ENCODE assay signal across 10 mouse cellular contexts in genomic region chr12:119169828-119170539, GRCm38 (mm10).
DNase-seq lines count a peak whose midpoint lies in the region; ATAC-seq and TF ChIP-seq lines count a peak whose summit lies in the region.
"Had no signal": no experiment of that assay in that cellular context is flagged by ENCODE, and none has a peak within 500 bp of the region (broad histone marks: within the 10 kb centered on the region; RNA-seq: fewer than 3 reads in every experiment).

No protein-coding gene starts in this region.

- no peak for TF ChIP-seq EP300 in heart, adult 2 months (IDR thresholded peaks at IDR 0.05; ENCODE audit: insufficient read depth, low read depth, low read length)

- no peak for TF ChIP-seq POLR2A in heart, adult 2 months (IDR thresholded peaks at IDR 0.05; ENCODE audit: insufficient read depth, low read depth, low read length)
- no peak for TF ChIP-seq POLR2A in brain, embryonic 14.5 days (IDR thresholded peaks at IDR 0.05; ENCODE audit: borderline replicate concordance, extremely low read depth, insufficient read depth, insufficient read length, poor library complexity, severe bottlenecking)

- 68% methylated on average over 4 of the region's 4 CpGs for WGBS in heart, adult 2 months
- 84% methylated on average over 4 of the region's 4 CpGs for WGBS in midbrain, postnatal 0 days
- WGBS in midbrain, embryonic 15.5 days: 83% methylated on average over 4 of the region's 4 CpGs
- WGBS in hindbrain, embryonic 12.5 days: 85% methylated on average over 4 of the region's 4 CpGs

- H3K27me3 ChIP-seq in heart, adult 2 months (ENCODE audit: control insufficient read depth, insufficient read depth, low read length): no peaks in the 10 kb centered on the region
- H3K27me3 ChIP-seq in midbrain, postnatal 0 days (ENCODE audit: insufficient read depth, low read length): no peaks in the 10 kb centered on the region
- no peaks in the 10 kb centered on the region for H3K27me3 ChIP-seq in midbrain, embryonic 15.5 days (replicated peaks)
- H3K27me3 ChIP-seq in hindbrain, embryonic 12.5 days: no peaks in the 10 kb centered on the region

- intact Hi-C loops in heart, adult 2 months (cut with DNase I): loop anchor here (5.0 kb wide), 1 partner anchor 58 kb away; no protein-coding TSS in a partner anchor
- intact Hi-C loops in heart, postnatal 10 days (cut with DNase I): no loop called here

- H3K4me2 ChIP-seq in midbrain, postnatal 0 days (ENCODE audit: low read depth, low read length, poor library complexity, severe bottlenecking): no peak overlapping the region
- no peak overlapping the region for H3K4me2 ChIP-seq in midbrain, embryonic 15.5 days
- no peak overlapping the region for H3K4me2 ChIP-seq in hindbrain, embryonic 12.5 days (replicated peaks)

- no peak overlapping the region for H3K27ac ChIP-seq in heart, adult 2 months
- H3K27ac ChIP-seq in midbrain, postnatal 0 days (ENCODE audit: low read depth, low read length): no peak overlapping the region
- H3K27ac ChIP-seq in midbrain, embryonic 15.5 days: no peak overlapping the region
- no peak overlapping the region for H3K27ac ChIP-seq in hindbrain, embryonic 12.5 days

- DNase-seq in heart, adult 2 months: no peak
- no peak for DNase-seq in heart, postnatal 10 days
- peak; percentile 22 for DNase-seq in midbrain, postnatal 0 days (ENCODE audit: low spot score)
- DNase-seq in brain, embryonic 14.5 days (ENCODE audit: low read depth): peak; percentile 24
- DNase-seq in frontal cortex, postnatal 25 days (ENCODE audit: low spot score in 2 of 2): no peak
- DNase-seq: cerebellum, adult 8-10 months; thymus, adult 2 months had no signal

- peak; percentile 48 for TF ChIP-seq CTCF in heart, adult 2 months (IDR thresholded peaks at IDR 0.05)
- peak; percentile 56 for TF ChIP-seq CTCF in midbrain, postnatal 0 days (IDR thresholded peaks at IDR 0.05)
- peak; percentile 7; the same call in 1 of the 2 replicates for TF ChIP-seq CTCF in brain, embryonic 14.5 days (IDR thresholded peaks at IDR 0.05; ENCODE audit: borderline replicate concordance, extremely low read depth, insufficient read depth, insufficient read length)

- no peaks in the 10 kb centered on the region for H3K9me3 ChIP-seq in midbrain, postnatal 0 days (ENCODE audit: low read length)
- no peaks in the 10 kb centered on the region for H3K9me3 ChIP-seq in midbrain, embryonic 15.5 days
- no peaks in the 10 kb centered on the region for H3K9me3 ChIP-seq in hindbrain, embryonic 12.5 days (replicated peaks)

- H3K4me1 ChIP-seq in heart, adult 2 months (ENCODE audit: control insufficient read depth, insufficient read depth, low read length): no peaks in the 10 kb centered on the region
- H3K4me1 ChIP-seq in midbrain, postnatal 0 days (ENCODE audit: insufficient read depth, low read length): no peaks in the 10 kb centered on the region
- no peaks in the 10 kb centered on the region for H3K4me1 ChIP-seq in midbrain, embryonic 15.5 days
- H3K4me1 ChIP-seq in hindbrain, embryonic 12.5 days: no peaks in the 10 kb centered on the region

- no peak for ATAC-seq in midbrain, postnatal 0 days (ENCODE audit: low FRiP score)
- no peak for ATAC-seq in midbrain, embryonic 15.5 days (replicated peaks)
- ATAC-seq in hindbrain, embryonic 12.5 days (ENCODE audit: low FRiP score): no peak
- ATAC-seq: hindbrain, embryonic 16.5 days had no signal

- no peak overlapping the region for H3K9ac ChIP-seq in heart, adult 2 months (ENCODE audit: low read depth, low read length)
- no peak overlapping the region for H3K9ac ChIP-seq in midbrain, postnatal 0 days (replicated peaks; ENCODE audit: low read length, poor library complexity, severe bottlenecking)
- H3K9ac ChIP-seq in midbrain, embryonic 15.5 days: no peak overlapping the region
- H3K9ac ChIP-seq in hindbrain, embryonic 12.5 days: no peak overlapping the region

- H3K4me3 ChIP-seq in heart, adult 2 months: no peak overlapping the region
- H3K4me3 ChIP-seq in midbrain, postnatal 0 days (ENCODE audit: low read depth, low read length): no peak overlapping the region
- H3K4me3 ChIP-seq in midbrain, embryonic 15.5 days: no peak overlapping the region
- no peak overlapping the region for H3K4me3 ChIP-seq in hindbrain, embryonic 12.5 days

- H3K79me2 ChIP-seq in heart, adult 2 months (replicated peaks; ENCODE audit: control insufficient read depth, insufficient read depth, low read length): no peaks in the 10 kb centered on the region

- H3K36me3 ChIP-seq in heart, adult 2 months (ENCODE audit: control insufficient read depth, insufficient read depth, low read length): no peaks in the 10 kb centered on the region; the same call in 1 of the 2 replicates
- no peaks in the 10 kb centered on the region for H3K36me3 ChIP-seq in midbrain, postnatal 0 days (ENCODE audit: insufficient read depth, low read length)
- 0 out of 2 replicates have a peak, but pooled peaks cover 3% of the 10 kb centered on the region for H3K36me3 ChIP-seq in midbrain, embryonic 15.5 days (replicated peaks)
- H3K36me3 ChIP-seq in hindbrain, embryonic 12.5 days: peaks cover 11% of the 10 kb centered on the region

Comparison
In these comparisons a context has a peak if more than half of its experiments do, and no peak if none do; other contexts are left out.
1. DNase-seq: peak in midbrain, postnatal 0 days (single experiment) and brain, embryonic 14.5 days (single experiment); none in heart, adult 2 months (0 of 2), heart, postnatal 10 days (0 of 2) and frontal cortex, postnatal 25 days (0 of 2).
2. Peak in every context shown above with its lines, with median percentiles within 50 percentile points of each other: CTCF ChIP-seq.